Mouse (Mus musculus) megakaryocyte, embryonic 14.5 days (primary cell): ENCODE measurements around the gene Lrrc14b. TPM values are rescaled to one million over a fixed set of nuclear protein-coding genes. Genes with fewer than 3 reads are reported as not detected.

Experiments
- H3K27me3 ChIP-seq: replicated peaks from 2 replicates; pipeline ENCODE3; 2012; ENCODE audit warnings: inconsistent platforms
- H3K36me3 ChIP-seq: replicated peaks from 2 replicates; pipeline ENCODE3; 2012; ENCODE audit warnings: low read length, inconsistent platforms, mixed read lengths
- H3K4me1 ChIP-seq: 2 replicates; pipeline ENCODE4 v1.6.1; 2012; ENCODE audit warnings: inconsistent platforms
- H3K4me3 ChIP-seq: replicated peaks from 2 replicates; pipeline ENCODE3; 2012; ENCODE audit warnings: moderate library complexity, mild to moderate bottlenecking, inconsistent platforms
- H3K9me3 ChIP-seq: 2 replicates; pipeline ENCODE4 v1.6.1; 2012; ENCODE audit warnings: inconsistent platforms
- FLI1 ChIP-seq: IDR thresholded peaks from 2 replicates; pipeline ENCODE4 v1.6.1; 2012; ENCODE audit warnings: low read length, inconsistent platforms, mixed read lengths
- GATA1 ChIP-seq: IDR thresholded peaks from 3 replicates; pipeline ENCODE4 v1.6.1; 2012; ENCODE audit warnings: mixed read lengths, low read length, inconsistent platforms, borderline replicate concordance
- polyA plus RNA-seq: library from polyadenylated mRNA; stranded (reverse); fragments of >175 nt; gene quantifications from 2 replicates; pipeline ENCODE4 v1.2.3, GENCODE M21; 2012; ENCODE audit warnings: low replicate concordance; ENCODE audit not compliant: insufficient read depth

Lrrc14b gene
- polyA plus RNA-seq, 1 experiment: not detected

- no peaks in the 10 kb centered on the region for H3K9me3 ChIP-seq
- H3K4me1 ChIP-seq: peaks cover 28% of the 10 kb centered on the region; the same call in 1 of the 2 replicates
- H3K27me3 ChIP-seq: no peaks in the 10 kb centered on the region
- H3K4me3 ChIP-seq: peak overlapping the region; percentile 93
- H3K36me3 ChIP-seq: peaks cover 29% of the 10 kb centered on the region
- no peak for TF ChIP-seq GATA1
- no peak for TF ChIP-seq FLI1
Observed at GRCm38 (mm10) chr13:74350435-74350906, 13.3 kb downstream of the Lrrc14b start.

DNA sequence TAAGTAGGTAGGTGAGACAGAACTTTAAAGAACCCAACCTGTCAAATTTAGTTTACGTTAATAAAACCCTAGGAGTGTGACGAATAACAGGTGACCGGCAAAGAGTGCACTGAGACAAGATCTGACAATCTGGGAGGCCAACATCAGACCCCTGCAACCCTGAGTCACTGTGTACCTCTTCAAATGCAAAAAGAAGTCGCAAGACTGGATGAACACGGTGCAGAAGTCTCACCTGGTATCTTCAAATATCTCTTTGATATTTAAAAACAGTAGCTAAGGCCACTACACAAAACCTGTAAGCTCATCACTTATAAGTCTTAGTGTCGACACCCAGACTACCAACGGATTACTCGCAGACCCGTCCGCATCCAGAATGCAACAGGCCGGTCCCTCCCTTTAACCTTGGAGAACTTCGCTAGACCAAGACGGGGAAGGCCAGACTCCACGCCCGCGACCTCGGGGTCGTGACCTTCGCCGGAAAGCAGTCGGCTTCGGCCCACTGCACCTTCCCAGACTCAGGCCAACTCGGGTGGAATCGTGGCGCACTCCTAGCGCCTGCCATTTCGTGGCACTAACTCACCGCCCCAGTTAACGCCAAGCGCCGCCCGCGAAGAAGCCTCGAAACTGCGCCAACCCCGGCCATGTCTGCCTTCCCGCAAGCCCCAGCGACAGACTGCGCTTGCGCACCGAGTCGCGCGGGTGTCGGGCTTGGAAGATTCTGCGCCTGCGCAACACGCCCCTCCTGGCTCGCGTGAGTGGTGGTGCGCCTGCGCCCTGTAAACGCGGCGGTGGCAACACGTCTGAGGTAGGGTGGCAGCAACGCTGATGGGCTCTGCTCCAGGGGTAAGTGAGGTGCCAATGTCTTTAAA lies 14.0 kb downstream of the Lrrc14b start, which contains the start of the genes Sdha and Ccdc127:
Gene Sdha, minus strand, starts transcription at position 715 of the 869 bp plus-strand sequence.
Gene Ccdc127, plus strand, starts transcription at position 744 of the 869 bp plus-strand sequence.
- peak within 1 kb of the TSS; percentile 93 for H3K4me3 ChIP-seq
- peaks cover 32% of the 10 kb centered on the region for H3K36me3 ChIP-seq
- peaks cover 28% of the 10 kb centered on the region; the same call in 1 of the 2 replicates for H3K4me1 ChIP-seq
- H3K27me3 ChIP-seq: no peaks in the 10 kb centered on the region
- H3K9me3 ChIP-seq: no peaks in the 10 kb centered on the region
- TF ChIP-seq GATA1 (no peak), FLI1 (no peak)

GRCm38 (mm10) chr13:74341036-74341435 lies 22.8 kb downstream of the Lrrc14b start:
- TF ChIP-seq GATA1 (no peak), FLI1 (no peak)
- no peaks in the 10 kb centered on the region for H3K27me3 ChIP-seq
- peaks cover 92% of the 10 kb centered on the region for H3K36me3 ChIP-seq
- H3K4me1 ChIP-seq: no peaks in the 10 kb centered on the region; the same call in 1 of the 2 replicates
- H3K4me3 ChIP-seq: no peak overlapping the region
- no peaks in the 10 kb centered on the region for H3K9me3 ChIP-seq

- H3K9me3 ChIP-seq: no peaks in the 10 kb centered on the region
- H3K4me1 ChIP-seq: no peaks in the 10 kb centered on the region
- H3K36me3 ChIP-seq: peaks cover 85% of the 10 kb centered on the region
- no peak overlapping the region for H3K4me3 ChIP-seq
- H3K27me3 ChIP-seq: no peaks in the 10 kb centered on the region
- no peak for TF ChIP-seq FLI1
- TF ChIP-seq GATA1: no peak
Observed at GRCm38 (mm10) chr13:74329321-74329720, 34.5 kb downstream of the Lrrc14b start.

DNA sequence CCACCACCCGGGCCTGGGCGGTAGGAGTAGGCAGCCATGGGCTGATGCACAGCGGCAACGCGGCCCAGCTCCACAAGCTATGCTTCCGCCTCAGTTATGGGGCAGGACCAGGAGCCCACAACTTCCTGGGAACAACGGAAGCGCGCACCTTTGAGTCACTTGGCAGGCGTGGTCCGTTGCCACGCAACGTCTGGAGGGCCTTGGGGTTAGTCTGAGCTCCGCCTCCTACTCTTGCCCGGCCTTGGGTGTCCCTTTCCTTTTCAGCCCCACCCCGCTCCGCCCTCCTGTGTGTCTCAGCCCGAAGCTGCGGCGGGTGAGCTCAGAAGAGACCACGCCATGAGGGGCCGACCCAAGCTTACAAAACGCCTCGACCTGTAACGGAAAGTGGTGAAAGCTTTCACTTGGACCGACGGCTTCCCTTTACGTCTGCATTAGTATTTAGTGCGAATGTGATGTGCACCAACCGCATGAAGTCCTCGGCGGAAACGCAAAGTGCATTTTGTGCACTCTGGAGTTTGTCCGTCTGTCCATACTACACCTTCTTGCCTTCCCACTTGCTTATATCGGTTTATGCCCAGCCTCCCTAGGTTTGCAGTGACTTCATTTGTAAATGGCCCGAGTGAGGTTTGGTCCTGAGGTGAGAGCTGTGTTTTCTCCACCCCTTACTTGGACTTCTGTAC lies 46.5 kb downstream of the Lrrc14b start, which contains the start of gene Pdcd6:
Gene Pdcd6, minus strand, starts transcription at position 411 of the 680 bp plus-strand sequence.
- Histone ChIP-seq H3K36me3 (peaks cover 62% of the 10 kb centered on the region), H3K4me1 (peaks cover 35% of the 10 kb centered on the region), H3K4me3 (peak within 1 kb of the TSS; percentile 98), H3K9me3 (no peaks in the 10 kb centered on the region), H3K27me3 (no peaks in the 10 kb centered on the region)
- TF ChIP-seq FLI1 (peak; percentile 70), GATA1 (no peak)

GRCm38 (mm10) chr13:74316789-74317169 lies 47.0 kb downstream of the Lrrc14b start:
- H3K36me3 ChIP-seq: peaks cover 61% of the 10 kb centered on the region
- H3K4me1 ChIP-seq: peaks cover 35% of the 10 kb centered on the region
- H3K27me3 ChIP-seq: no peaks in the 10 kb centered on the region
- H3K4me3 ChIP-seq: peak overlapping the region; percentile 98
- TF ChIP-seq FLI1 (no peak), GATA1 (no peak)
- no peaks in the 10 kb centered on the region for H3K9me3 ChIP-seq

GRCm38 (mm10) chr13:74316386-74316785 lies 47.4 kb downstream of the Lrrc14b start:
- no peaks in the 10 kb centered on the region for H3K27me3 ChIP-seq
- TF ChIP-seq GATA1: no peak
- peaks cover 61% of the 10 kb centered on the region for H3K36me3 ChIP-seq
- peak overlapping the region; percentile 98 for H3K4me3 ChIP-seq
- peaks cover 35% of the 10 kb centered on the region for H3K4me1 ChIP-seq
- H3K9me3 ChIP-seq: no peaks in the 10 kb centered on the region

DNA sequence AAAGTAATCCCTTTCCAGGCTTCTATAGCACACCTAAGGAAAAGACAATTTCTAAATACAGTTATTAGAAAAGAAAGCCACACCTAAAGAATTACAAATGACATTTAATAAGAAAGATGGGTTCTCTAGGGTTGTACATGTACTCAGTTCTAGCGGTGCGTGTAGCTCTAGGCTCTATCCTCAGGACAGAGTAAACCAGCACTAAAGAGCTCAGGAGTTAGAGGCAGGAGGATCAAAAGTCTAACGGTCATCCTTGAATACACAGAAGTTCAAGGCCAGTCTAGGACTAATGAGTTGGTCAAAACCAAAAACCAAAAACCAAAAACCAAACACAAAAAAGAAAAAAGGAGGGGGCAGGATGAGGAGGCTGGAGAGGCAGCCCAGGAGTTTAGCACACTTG lies 49.2 kb downstream of the Lrrc14b start:
- Histone ChIP-seq H3K4me1 (peaks cover 35% of the 10 kb centered on the region), H3K36me3 (peaks cover 62% of the 10 kb centered on the region), H3K27me3 (no peaks in the 10 kb centered on the region), H3K9me3 (no peaks in the 10 kb centered on the region), H3K4me3 (no peak overlapping the region)
- TF ChIP-seq FLI1 (no peak), GATA1 (no peak)

Other genes with a start within 250 kb of the Lrrc14b start
- not detected in 2 replicates for gene Slc9a3, start 242.5 kb downstream of the Lrrc14b start, polyA plus RNA-seq
- gene Exoc3, start 155.3 kb downstream of the Lrrc14b start, polyA plus RNA-seq: 18.1 TPM in 1 of 2 replicates, not detected in the other
- gene Ahrr, start 71.7 kb downstream of the Lrrc14b start, polyA plus RNA-seq: 0.16 TPM in 1 of 2 replicates, not detected in the other
- 41.2 and 72.5 TPM in 2 replicates for gene Pdcd6, start 46.4 kb downstream of the Lrrc14b start, polyA plus RNA-seq
- 1.7 and 11.3 TPM in 2 replicates for gene Sdha, start 13.7 kb downstream of the Lrrc14b start, polyA plus RNA-seq
- gene Ccdc127, start 13.7 kb downstream of the Lrrc14b start, polyA plus RNA-seq: 0.39 and 0.74 TPM in 2 replicates
- gene Zfp72, start 26.8 kb upstream of the Lrrc14b start, polyA plus RNA-seq: not detected in 2 replicates
- 42.6 and 52.8 TPM in 2 replicates for gene Ftl1-ps1, start 35.7 kb upstream of the Lrrc14b start, polyA plus RNA-seq
- gene Zfp825, start 130.0 kb upstream of the Lrrc14b start, polyA plus RNA-seq: 1.2 TPM in 1 of 2 replicates, not detected in the other